Mouse (Mus musculus) cerebellum, adult 2 months (tissue): ENCODE data around the gene Sh3d19.

Experiments
- CTCF ChIP-seq: fragments of 200-500 bp; IDR thresholded peaks from 2 replicates; pipeline ENCODE4 v1.5.1; 2011; ENCODE audit warnings: low read depth, mild to moderate bottlenecking, control low read depth, low read length, moderate library complexity, borderline replicate concordance; ENCODE audit not compliant: insufficient read depth
- POLR2A ChIP-seq: fragments of 200-500 bp; IDR thresholded peaks from 2 replicates; pipeline ENCODE4 v1.6.1; 2011; ENCODE audit warnings: low read length, control low read depth, borderline replicate concordance; ENCODE audit not compliant: insufficient read depth

GRCm38 (mm10) chr3:86106086-86106632, 135.2 kb downstream of the Sh3d19 start:
- no peak for TF ChIP-seq CTCF
- no peak for TF ChIP-seq POLR2A
